Mouse (Mus musculus): ENCODE data around the gene Arid3c. TPM values are rescaled to one million over a fixed set of nuclear protein-coding genes. Genes with fewer than 3 reads are reported as not detected.
"Not testable (repeated sequence)": the region's sequence is repeated elsewhere in the genome, so short reads cannot be mapped to it uniquely, and the experiment has no call there.

Gene Arid3c
- not detected for total RNA-seq (2022)

GRCm38 (mm10) chr4:41731052-41731765 is at the start of gene Arid3c:
Gene Arid3c, minus strand, starts transcription at chr4:41731142.
- DNase-seq (ENCODE audit: low spot score in 2 of 2): no peak

- not testable (repeated sequence) for DNase-seq (ENCODE audit: low spot score in 2 of 2)
Observed at GRCm38 (mm10) chr4:41775840-41776239, 44.9 kb upstream of the Arid3c start.

- not testable (repeated sequence) for DNase-seq (ENCODE audit: low spot score in 2 of 2)
Observed at GRCm38 (mm10) chr4:41774506-41774905, 43.6 kb upstream of the Arid3c start.

GRCm38 (mm10) chr4:41774002-41774401 is 43.1 kb upstream of the Arid3c start, which contains the start of gene Ccl27a:
Gene Ccl27a, minus strand, starts transcription at chr4:41774247.
- DNase-seq (ENCODE audit: low spot score in 2 of 2): peak; percentile 65 to 72

GRCm38 (mm10) chr4:41773502-41773901 is 42.6 kb upstream of the Arid3c start:
- DNase-seq (ENCODE audit: low spot score in 2 of 2): peak; percentile 51 to 69

GRCm38 (mm10) chr4:41772946-41773345 is 42.0 kb upstream of the Arid3c start:
- peak in 1 of 2 experiments; percentile 24 for DNase-seq (ENCODE audit: low spot score in 2 of 2)

- not testable (repeated sequence) for DNase-seq (ENCODE audit: low spot score in 2 of 2)
Observed at GRCm38 (mm10) chr4:41767301-41767700, 36.4 kb upstream of the Arid3c start.

GRCm38 (mm10) chr4:41763176-41763575 is 32.2 kb upstream of the Arid3c start:
- not testable (repeated sequence) for DNase-seq (ENCODE audit: low spot score in 2 of 2)

- peak; percentile 75 to 84 for DNase-seq (ENCODE audit: low spot score in 2 of 2)
Observed at GRCm38 (mm10) chr4:41762688-41763114, 31.8 kb upstream of the Arid3c start.

GRCm38 (mm10) chr4:41762099-41762687 is 31.3 kb upstream of the Arid3c start:
- DNase-seq (ENCODE audit: low spot score in 2 of 2): no peak

GRCm38 (mm10) chr4:41761680-41762079 is 30.7 kb upstream of the Arid3c start:
- DNase-seq (ENCODE audit: low spot score in 2 of 2): no peak

- no peak for DNase-seq (ENCODE audit: low spot score in 2 of 2)
Observed at GRCm38 (mm10) chr4:41760911-41761310, 30.0 kb upstream of the Arid3c start.

- DNase-seq (ENCODE audit: low spot score in 2 of 2): peak; percentile 93 to 95
Observed at GRCm38 (mm10) chr4:41760288-41760721, 29.4 kb upstream of the Arid3c start.

GRCm38 (mm10) chr4:41759656-41760287 is 28.8 kb upstream of the Arid3c start:
- DNase-seq (ENCODE audit: low spot score in 2 of 2): no peak

GRCm38 (mm10) chr4:41759206-41759605 is 28.3 kb upstream of the Arid3c start:
- DNase-seq (ENCODE audit: low spot score in 2 of 2): no peak

GRCm38 (mm10) chr4:41758701-41759100 is 27.8 kb upstream of the Arid3c start:
- DNase-seq (ENCODE audit: low spot score in 2 of 2): no peak

- DNase-seq (ENCODE audit: low spot score in 2 of 2): no peak
Observed at GRCm38 (mm10) chr4:41758021-41758420, 27.1 kb upstream of the Arid3c start.

- DNase-seq (ENCODE audit: low spot score in 2 of 2): no peak
Observed at GRCm38 (mm10) chr4:41757321-41757720, 26.4 kb upstream of the Arid3c start.

- DNase-seq (ENCODE audit: low spot score in 2 of 2): no peak
Observed at GRCm38 (mm10) chr4:41756440-41756839, 25.5 kb upstream of the Arid3c start.

- peak; percentile 70 to 71 for DNase-seq (ENCODE audit: low spot score in 2 of 2)
Observed at GRCm38 (mm10) chr4:41755338-41756305, 24.7 kb upstream of the Arid3c start, which contains the start of gene Sigmar1. Gene Sigmar1, minus strand, starts transcription at chr4:41756157.

- peak in 1 of 2 experiments; percentile 56 for DNase-seq (ENCODE audit: low spot score in 2 of 2)
Observed at GRCm38 (mm10) chr4:41754797-41755337, 23.9 kb upstream of the Arid3c start, which contains the start of gene Galt. Gene Galt, plus strand, starts transcription at chr4:41755228.
